Mouse (Mus musculus): ENCODE measurements at regions not wholly inside any gene's neighbourhood (a gene's known extent, or its start where the extent isn't known, plus 50 kb on each side); places are given as distances from the start of the nearest gene placed in this dataset.

GRCm38 (mm10) chr4:54481766-54482165, 463.1 kb upstream of the Zfp462 start:
- TF ChIP-seq POLR2A (IDR thresholded peaks at IDR 0.05; ENCODE audit: insufficient read length, low read depth) = no peak
- no peak for TF ChIP-seq POLR2AphosphoS2 (IDR thresholded peaks at IDR 0.05; ENCODE audit: insufficient read length, low read depth)
- no peak for TF ChIP-seq MAX (IDR thresholded peaks at IDR 0.05; ENCODE audit: low read depth)
- TF ChIP-seq SRF (IDR thresholded peaks at IDR 0.05; ENCODE audit: control insufficient read depth, insufficient read length, low read depth) = no peak
- no peak for TF ChIP-seq MYOD1 (IDR thresholded peaks at IDR 0.05; ENCODE audit: control insufficient read depth in 1 of 3, insufficient read length in 2 of 3, low read depth in 2 of 3)
- TF ChIP-seq MYOG (IDR thresholded peaks at IDR 0.05; ENCODE audit: control insufficient read depth in 1 of 3, insufficient read depth in 1 of 3, insufficient read length in 2 of 3, low read depth in 2 of 3) = no peak
- no peak for TF ChIP-seq REST (IDR thresholded peaks at IDR 0.05; ENCODE audit: insufficient read depth, insufficient read length)
- TF ChIP-seq TCF12 (IDR thresholded peaks at IDR 0.05; ENCODE audit: insufficient read depth, poor library complexity, severe bottlenecking) = no peak
